ENCODE assay signal across 16 mouse cellular contexts in the genomic region with DNA sequence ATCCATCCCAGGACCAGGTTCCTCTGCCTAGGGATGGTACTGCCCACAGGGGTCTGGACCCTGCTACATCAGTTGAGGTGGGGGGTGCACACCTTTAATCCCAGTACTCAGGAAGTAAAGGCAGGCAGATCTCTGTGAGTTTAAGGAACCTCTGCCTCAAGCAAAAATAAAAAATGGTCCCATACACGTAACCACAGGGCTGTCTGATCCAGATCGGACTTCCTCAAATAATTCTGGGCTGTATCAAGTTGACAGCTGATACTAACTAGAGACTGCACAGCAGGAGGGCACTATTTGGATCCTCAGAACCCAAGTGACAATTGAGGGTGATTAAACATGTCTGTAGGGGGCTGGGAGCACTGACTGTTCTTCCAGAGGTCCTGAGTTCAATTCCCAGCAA.
"Had no signal": no experiment of that assay in that cellular context is flagged by ENCODE, and none has a peak within 500 bp of the region (broad histone marks: within the 10 kb centered on the region; RNA-seq: fewer than 3 reads in every experiment).

No protein-coding gene starts in this region.

- H3K27ac ChIP-seq: limb, embryonic 12.5 days; limb, embryonic 15.5 days; liver, embryonic 14.5 days; midbrain, embryonic 12.5 days; stomach, postnatal 0 days had no signal

- H3K4me3 ChIP-seq: limb, embryonic 12.5 days; limb, embryonic 15.5 days; midbrain, embryonic 12.5 days had no signal

- H3K27me3 ChIP-seq: limb, embryonic 12.5 days; limb, embryonic 15.5 days had no signal

- H3K9me3 ChIP-seq: limb, embryonic 12.5 days; limb, embryonic 15.5 days; midbrain, embryonic 12.5 days had no signal

- H3K9ac ChIP-seq: limb, embryonic 12.5 days; limb, embryonic 15.5 days; liver, embryonic 14.5 days; liver, postnatal 0 days; lung, embryonic 14.5 days; midbrain, embryonic 12.5 days had no signal

- H3K36me3 ChIP-seq: limb, embryonic 12.5 days; limb, embryonic 15.5 days; midbrain, embryonic 12.5 days had no signal

- DNase-seq: kidney, postnatal 4 days; left cerebral cortex, postnatal 4 days; liver, postnatal 0 days; lung, embryonic 14.5 days; lung, postnatal 36 days; right cerebral cortex, postnatal 4 days; thymus, adult 2 months; thymus, postnatal 14 days; thymus, postnatal 4 days had no signal

- ATAC-seq: liver, postnatal 0 days; lung, postnatal 0 days; midbrain, embryonic 16.5 days had no signal
